Mouse (Mus musculus) intestine, embryonic 14.5 days (tissue): ENCODE results near the gene Zfp809. TPM values are rescaled to one million over a fixed set of nuclear protein-coding genes. Genes with fewer than 3 reads are reported as not detected.
"Not testable (repeated sequence)": the region's sequence is repeated elsewhere in the genome, so short reads cannot be mapped to it uniquely, and the experiment has no call there.

Experiments
- ATAC-seq: fragments of 200-750 bp; cut with Nextera tagmentation; replicated peaks from 2 replicates; pipeline ENCODE4 v1.8.0; 2017; ENCODE audit warnings: low read depth, moderate number of reproducible peaks, moderate TSS enrichment, moderate library complexity; ENCODE audit not compliant: low FRiP score, low TSS enrichment
- DNase-seq: peaks from one replicate; pipeline ENCODE4 v3.0.0-alpha.2; 2018; ENCODE audit warnings: low spot score
- H3K27ac ChIP-seq: fragments of 300-500 bp; sonication (generic); 2 replicates; pipeline ENCODE4 v1.5.1; 2014; ENCODE audit warnings: low read depth, mild to moderate bottlenecking, control low read depth
- H3K27me3 ChIP-seq: fragments of 300-500 bp; sonication (generic); replicated peaks from 2 replicates; pipeline ENCODE4 v1.6.1; 2014; ENCODE audit warnings: low read length, control low read depth; ENCODE audit not compliant: control insufficient read depth, insufficient read depth
- H3K36me3 ChIP-seq: fragments of 300-500 bp; sonication (generic); 2 replicates; pipeline ENCODE4 v1.6.1; 2014; ENCODE audit warnings: low read length, control low read depth; ENCODE audit not compliant: control insufficient read depth, insufficient read depth
- H3K4me1 ChIP-seq: fragments of 300-500 bp; sonication (generic); replicated peaks from 2 replicates; pipeline ENCODE4 v1.6.1; 2014; ENCODE audit warnings: low read length, control low read depth, mixed read lengths; ENCODE audit not compliant: control insufficient read depth, insufficient read depth
- H3K4me2 ChIP-seq: fragments of 300-500 bp; sonication (generic); 2 replicates; pipeline ENCODE4 v1.6.1; 2014; ENCODE audit warnings: low read length
- H3K4me3 ChIP-seq: fragments of 300-500 bp; sonication (generic); 2 replicates; pipeline ENCODE4 v1.5.1; 2014; ENCODE audit warnings: low read depth, low read length, control low read depth, mixed read lengths
- H3K9ac ChIP-seq: fragments of 300-500 bp; sonication (generic); 2 replicates; pipeline ENCODE4 v1.6.1; 2014; ENCODE audit warnings: mild to moderate bottlenecking, low read length
- H3K9me3 ChIP-seq: fragments of 300-500 bp; sonication (generic); 2 replicates; pipeline ENCODE4 v1.6.1; 2016; ENCODE audit warnings: low read length, control low read depth; ENCODE audit not compliant: control insufficient read depth
- WGBS: fragments of 180-500 bp; shearing (Covaris S2); extraction: QIAGEN DNeasy Blood & Tissue Kit; methylation state at CpG from one replicate; pipeline ENCODE4 v1.1.7; 2014; 5-methylcytosine and 5-hydroxymethylcytosine counted together
- polyA plus RNA-seq: library from polyadenylated mRNA; unstranded; fragments of >200 nt; fragmentation: Nextera tagmentation; extraction: Ambion mirVana; gene quantifications from 2 replicates; pipeline ENCODE4 v1.2.1, GENCODE M21; 2014

Gene Zfp809
- polyA plus RNA-seq, 1 experiment from 2014 or later: 23.8 TPM

GRCm38 (mm10) chr9:22224536-22225503, 694 bp upstream of the Zfp809 start:
- Histone ChIP-seq H3K9me3 (no peaks in the 10 kb centered on the region), H3K27me3 (no peaks in the 10 kb centered on the region), H3K4me2 (peak overlapping the region; percentile 71), H3K9ac (peak overlapping the region; percentile 74), H3K4me3 (peak overlapping the region; percentile 76), H3K4me1 (no peaks in the 10 kb centered on the region), H3K27ac (peak overlapping the region; percentile 78; the same call in 1 of the 2 replicates), H3K36me3 (no peaks in the 10 kb centered on the region)
- DNase-seq (peak; percentile 76), ATAC-seq (peak; percentile 54)
- WGBS: 24% methylated on average over 17 of the region's 17 CpGs

GRCm38 (mm10) chr9:22226389-22226673, 817 bp downstream of the Zfp809 start:
- H3K27ac ChIP-seq, H3K9me3 ChIP-seq, DNase-seq, H3K36me3 ChIP-seq, H3K4me1 ChIP-seq, ATAC-seq, H3K27me3 ChIP-seq: not testable (repeated sequence)
- peak overlapping the region; percentile 76 for H3K4me3 ChIP-seq
- 59% methylated on average over 7 of the region's 7 CpGs for WGBS
- peak overlapping the region; percentile 74; the same call in 1 of the 2 replicates for H3K9ac ChIP-seq
- H3K4me2 ChIP-seq: peak overlapping the region; percentile 71

DNA sequence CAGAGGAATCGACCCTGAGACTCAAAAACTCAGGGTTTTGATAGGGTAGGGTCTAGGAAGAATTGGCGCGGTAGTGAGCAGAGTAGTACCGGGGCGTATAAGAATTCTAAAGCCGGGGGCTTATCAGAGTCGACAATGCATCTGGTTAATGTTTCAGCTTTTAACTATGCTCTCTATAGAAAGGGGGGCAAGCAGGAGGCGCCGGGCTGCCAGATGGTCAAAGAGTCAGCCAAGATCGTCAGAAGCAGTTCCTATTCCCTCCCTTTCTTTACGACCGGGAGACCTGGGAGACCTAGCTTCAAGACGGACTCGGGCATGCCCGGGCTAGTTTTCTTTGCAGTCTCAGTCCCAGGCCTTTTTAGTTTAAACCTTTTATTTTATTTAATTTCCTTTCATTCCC, 1.3 kb downstream of the Zfp809 start:
- Histone ChIP-seq H3K9ac (no peak overlapping the region), H3K9me3 (no peaks in the 10 kb centered on the region), H3K36me3 (no peaks in the 10 kb centered on the region), H3K27ac (no peak overlapping the region), H3K4me2 (peak overlapping the region; percentile 71; the same call in 1 of the 2 replicates), H3K27me3 (no peaks in the 10 kb centered on the region), H3K4me1 (no peaks in the 10 kb centered on the region), H3K4me3 (0 out of 2 replicates have a peak overlapping the region, but pooled peaks have one; percentile 76)
- WGBS: 59% methylated on average over 15 of the region's 15 CpGs
- no peak for DNase-seq
- no peak for ATAC-seq

- Histone ChIP-seq H3K9me3 (no peaks in the 10 kb centered on the region), H3K27me3 (no peaks in the 10 kb centered on the region), H3K9ac (no peak overlapping the region), H3K36me3 (no peaks in the 10 kb centered on the region), H3K27ac (no peak overlapping the region), H3K4me3 (no peak overlapping the region), H3K4me2 (no peak overlapping the region), H3K4me1 (no peaks in the 10 kb centered on the region)
- DNase-seq: no peak
- ATAC-seq: no peak
- WGBS: 87% methylated on average over 7 of the region's 7 CpGs
Measured at GRCm38 (mm10) chr9:22229386-22230026, 4.0 kb downstream of the Zfp809 start.

- Histone ChIP-seq H3K27me3 (no peaks in the 10 kb centered on the region), H3K4me2 (no peak overlapping the region), H3K9me3 (0 out of 2 replicates have a peak, but pooled peaks cover 1% of the 10 kb centered on the region), H3K4me1 (no peaks in the 10 kb centered on the region), H3K36me3 (peaks cover 3% of the 10 kb centered on the region; the same call in 1 of the 2 replicates), H3K9ac (no peak overlapping the region), H3K27ac (no peak overlapping the region), H3K4me3 (no peak overlapping the region)
- ATAC-seq (no peak), DNase-seq (no peak)
- WGBS: 93% methylated on average over 3 of the region's 3 CpGs
Measured at GRCm38 (mm10) chr9:22230061-22230460, 4.5 kb downstream of the Zfp809 start.

DNA sequence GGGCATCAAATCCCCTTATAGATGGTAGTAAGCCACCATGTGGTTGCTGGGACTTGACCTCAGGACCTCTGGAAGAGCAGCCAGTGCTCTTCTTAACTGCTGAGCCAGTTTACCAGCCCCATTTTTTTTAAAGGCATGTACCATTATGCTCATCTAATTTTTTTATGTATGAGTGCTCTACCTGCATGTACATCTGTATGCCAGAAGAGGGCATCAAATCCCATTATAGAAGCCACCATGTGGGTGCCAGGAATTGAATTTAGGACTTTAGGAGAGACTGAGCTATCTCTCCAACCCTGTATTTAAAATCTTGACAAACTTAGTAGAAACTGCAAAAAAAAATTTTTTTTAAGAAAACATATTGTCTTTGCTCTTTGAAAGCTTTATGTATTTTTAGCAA, 5.0 kb downstream of the Zfp809 start:
- H3K36me3 ChIP-seq: peaks cover 8% of the 10 kb centered on the region; the same call in 1 of the 2 replicates
- 0 out of 2 replicates have a peak, but pooled peaks cover 2% of the 10 kb centered on the region for H3K9me3 ChIP-seq
- H3K27me3 ChIP-seq: no peaks in the 10 kb centered on the region
- DNase-seq (no peak), ATAC-seq (no peak)
- no peak overlapping the region for H3K9ac ChIP-seq
- no peak overlapping the region for H3K4me2 ChIP-seq
- H3K4me1 ChIP-seq: no peaks in the 10 kb centered on the region
- no peak overlapping the region for H3K4me3 ChIP-seq
- no peak overlapping the region for H3K27ac ChIP-seq

DNA sequence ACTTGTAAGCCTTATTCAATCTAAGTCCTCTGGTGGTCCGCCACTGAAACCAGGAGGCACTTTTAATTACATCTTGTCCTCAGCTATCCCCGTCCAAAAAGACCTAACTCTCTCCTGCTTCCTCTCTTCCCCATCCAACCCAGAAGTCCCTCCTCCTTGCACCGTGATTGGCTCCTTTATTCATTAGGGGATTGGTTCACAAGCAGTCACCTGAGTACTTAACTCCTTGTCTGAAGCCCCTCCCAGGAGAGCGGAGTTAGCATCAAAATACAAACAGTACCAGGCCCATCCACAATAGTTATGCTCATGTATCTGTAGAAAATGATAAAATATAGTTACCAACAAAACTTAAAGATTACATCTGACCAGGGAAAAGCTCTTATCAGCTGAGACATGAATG, 14.5 kb downstream of the Zfp809 start:
- Histone ChIP-seq H3K9me3 (peaks cover 8% of the 10 kb centered on the region; the same call in 1 of the 2 replicates), H3K27ac (no peak overlapping the region), H3K4me2 (no peak overlapping the region), H3K4me1 (no peaks in the 10 kb centered on the region), H3K9ac (no peak overlapping the region), H3K27me3 (no peaks in the 10 kb centered on the region), H3K36me3 (peaks cover 86% of the 10 kb centered on the region), H3K4me3 (no peak overlapping the region)
- whole genome bisulfite sequencing: 94% methylated on average over 4 of the region's 4 CpGs
- DNase-seq (no peak), ATAC-seq (no peak)

GRCm38 (mm10) chr9:22244242-22244641, 18.7 kb downstream of the Zfp809 start:
- H3K4me2 ChIP-seq: no peak overlapping the region
- no peaks in the 10 kb centered on the region for H3K4me1 ChIP-seq
- 85% methylated on average over 2 of the region's 2 CpGs for WGBS
- no peak overlapping the region for H3K27ac ChIP-seq
- H3K36me3 ChIP-seq: peaks cover 68% of the 10 kb centered on the region
- ATAC-seq (no peak), DNase-seq (no peak)
- no peak overlapping the region for H3K9ac ChIP-seq
- H3K4me3 ChIP-seq: no peak overlapping the region
- H3K27me3 ChIP-seq: no peaks in the 10 kb centered on the region
- H3K9me3 ChIP-seq: peaks cover 20% of the 10 kb centered on the region
